Mouse (Mus musculus) CH12.LX (cell line): Measurements from ENCODE around the gene Sipa1l2. TPM values are rescaled to one million over a fixed set of nuclear protein-coding genes. Genes with fewer than 3 reads are reported as not detected.

Experiments used
- DNase-seq: peaks from one replicate; pipeline ENCODE4 v3.0.0-alpha.2; 2013; ENCODE audit errors: extremely low read depth
- H3K27ac ChIP-seq: 2 replicates; pipeline ENCODE4 v1.5.1; 2012; ENCODE audit warnings: low read depth, mild to moderate bottlenecking, control low read depth, moderate library complexity; ENCODE audit not compliant: insufficient read depth
- H3K27me3 ChIP-seq: replicated peaks from 2 replicates; pipeline ENCODE3; 2012; ENCODE audit warnings: inconsistent platforms
- H3K36me3 ChIP-seq, 2 experiments: replicated peaks in 1 of 2; 2 replicates each; pipeline versions ENCODE3 to v1.6.1; 2012; ENCODE audit warnings: inconsistent platforms in 1 of 2, low read length in 1 of 2, mild to moderate bottlenecking in 1 of 2, mixed read lengths in 1 of 2, moderate library complexity in 1 of 2; ENCODE audit not compliant: control insufficient read depth in 1 of 2, insufficient read depth in 1 of 2
- H3K4me1 ChIP-seq, 2 experiments: 2 replicates each; pipeline ENCODE4 v1.6.1; 2012; ENCODE audit warnings: inconsistent platforms in 1 of 2, moderate library complexity in 1 of 2; ENCODE audit not compliant: insufficient read depth in 2 of 2, control insufficient read depth in 1 of 2
- H3K4me2 ChIP-seq: 2 replicates; pipeline ENCODE4 v1.6.1; 2012; ENCODE audit warnings: low read depth, mild to moderate bottlenecking, control low read depth; ENCODE audit not compliant: poor library complexity, insufficient read depth, severe bottlenecking
- H3K4me3 ChIP-seq, 3 experiments: fragments of 150-350 bp in 1 of 3; sonication (generic) in 1 of 3; replicated peaks in 1 of 3; 2 replicates each; pipeline versions ENCODE3 to v1.5.1; 2011 to 2012; ENCODE audit warnings: low read depth in 2 of 3, low read length in 2 of 3, mild to moderate bottlenecking in 2 of 3, moderate library complexity in 2 of 3, control low read depth in 1 of 3, improper control_type of control experiment in 1 of 3, inconsistent platforms in 1 of 3, mixed read lengths in 1 of 3; ENCODE audit not compliant: poor library complexity in 1 of 3
- H3K79me2 ChIP-seq: replicated peaks from 2 replicates; pipeline ENCODE4 v1.6.1; 2012; ENCODE audit warnings: mild to moderate bottlenecking, moderate library complexity; ENCODE audit not compliant: control insufficient read depth, poor library complexity, insufficient read depth, severe bottlenecking; ENCODE audit errors: extremely low read depth
- H3K9ac ChIP-seq: 2 replicates; pipeline ENCODE4 v1.6.1; 2012; ENCODE audit warnings: low read depth, mild to moderate bottlenecking, control low read depth, moderate library complexity; ENCODE audit not compliant: insufficient read depth
- H3K9me3 ChIP-seq: replicated peaks from 2 replicates; pipeline ENCODE3; 2012; ENCODE audit warnings: low read length, inconsistent platforms, mixed read lengths
- CHD1 ChIP-seq: IDR thresholded peaks from 2 replicates; pipeline ENCODE4 v1.6.1; 2012; ENCODE audit warnings: low read depth, low read length, improper control_type of control experiment, inconsistent platforms
- CTCF ChIP-seq, 2 experiments: IDR thresholded peaks in 1 of 2; conservative IDR thresholded peaks in 1 of 2; 2 replicates each; pipeline ENCODE4 v1.5.1; 2011 to 2012; ENCODE audit warnings: low read depth in 2 of 2, low read length in 2 of 2, improper control_type of control experiment in 1 of 2, inconsistent platforms in 1 of 2, mild to moderate bottlenecking in 1 of 2, moderate library complexity in 1 of 2
- ELF1 ChIP-seq: IDR thresholded peaks from 2 replicates; pipeline ENCODE4 v1.6.1; 2014; ENCODE audit warnings: low read depth, mild to moderate bottlenecking, inconsistent platforms, low read length, improper control_type of control experiment
- EP300 ChIP-seq: IDR thresholded peaks from 2 replicates; pipeline ENCODE4 v1.6.1; 2011; ENCODE audit warnings: low read length, improper control_type of control experiment
- ETS1 ChIP-seq: conservative IDR thresholded peaks from 2 replicates; pipeline ENCODE4 v1.6.1; 2012; ENCODE audit warnings: low read depth, mild to moderate bottlenecking, inconsistent platforms, low read length, improper control_type of control experiment, moderate library complexity
- IRF4 ChIP-seq: IDR thresholded peaks from 2 replicates; pipeline ENCODE4 v1.6.1; 2014; ENCODE audit warnings: low read depth, mild to moderate bottlenecking, inconsistent platforms, low read length, improper control_type of control experiment
- JUND ChIP-seq: conservative IDR thresholded peaks from 2 replicates; pipeline ENCODE4 v1.6.1; 2011; ENCODE audit warnings: low read depth, low read length, improper control_type of control experiment
- MYC ChIP-seq: IDR thresholded peaks from 2 replicates; pipeline ENCODE4 v1.6.1; 2011; ENCODE audit warnings: low read depth, mild to moderate bottlenecking, improper control_type of control experiment, low read length
- NRF1 ChIP-seq: IDR thresholded peaks from 2 replicates; pipeline ENCODE4 v1.6.1; 2014; ENCODE audit warnings: low read depth, mild to moderate bottlenecking, inconsistent platforms, low read length, improper control_type of control experiment, moderate library complexity
- PAX5 ChIP-seq: IDR thresholded peaks from 2 replicates; pipeline ENCODE4 v1.6.1; 2012; ENCODE audit warnings: low read length, inconsistent platforms, mixed read lengths
- RAD21 ChIP-seq: IDR thresholded peaks from 2 replicates; pipeline ENCODE4 v1.6.1; 2011; ENCODE audit warnings: low read depth, mild to moderate bottlenecking, low read length, improper control_type of control experiment, moderate library complexity
- SIN3A ChIP-seq: IDR thresholded peaks from 2 replicates; pipeline ENCODE4 v1.6.1; 2012; ENCODE audit warnings: low read length, improper control_type of control experiment, inconsistent platforms
- TBP ChIP-seq: conservative IDR thresholded peaks from 2 replicates; pipeline ENCODE4 v1.6.1; 2011; ENCODE audit warnings: low read depth, low read length, improper control_type of control experiment
- UBTF ChIP-seq: IDR thresholded peaks from 2 replicates; pipeline ENCODE4 v1.6.1; 2012; ENCODE audit warnings: low read depth, mild to moderate bottlenecking, inconsistent platforms, low read length, improper control_type of control experiment, moderate library complexity
- USF2 ChIP-seq: conservative IDR thresholded peaks from 2 replicates; pipeline ENCODE4 v1.6.1; 2011; ENCODE audit warnings: low read depth, low read length, improper control_type of control experiment
- ZMIZ1 ChIP-seq: IDR thresholded peaks from 2 replicates; pipeline ENCODE4 v1.6.1; 2012; ENCODE audit warnings: low read depth, mild to moderate bottlenecking, inconsistent platforms, low read length, improper control_type of control experiment
- dilution Hi-C: fragments of 300-500 bp; cut with MboI; formaldehyde crosslinking; loops from 2 replicates; pipeline ENCODE4 v1.14.3; 2020; ENCODE audit warnings: low sequenced_read_pairs; ENCODE audit not compliant: extremely low pct_unique_long_range_greater_than_20kb, extremely low pct_ligation_motif_present
- in situ Hi-C: fragments of 300-500 bp; cut with MboI; formaldehyde crosslinking; loops from 3 replicates; pipeline ENCODE4 v1.14.3; 2019; ENCODE audit warnings: low sequenced_read_pairs, low pct_ligation_motif_present, low pct_unique_long_range_greater_than_20kb, mixed read lengths
- polyA plus RNA-seq: library from polyadenylated mRNA; unstranded; fragments of >175 nt; gene quantifications from 2 replicates; pipeline ENCODE4 v1.2.1, GENCODE M21; 2012; ENCODE audit warnings: low read depth; ENCODE audit not compliant: insufficient read length
- total RNA-seq, 2 experiments: library from RNA; depleted of rRNA; stranded (reverse); fragments of 300-350 nt in 1 of 2; fragments of >200 nt in 1 of 2; gene quantifications; 2 replicates each; pipeline ENCODE4 v1.2.3; 2012 to 2014

Gene Sipa1l2
- total and polyA plus RNA-seq, 3 experiments: 2.0 to 5.6 (median 2.7) TPM

GRCm38 (mm10) chr8:125547296-125547695 is 22.3 kb downstream of the Sipa1l2 start:
- H3K9ac ChIP-seq: no peak overlapping the region
- in situ Hi-C loops (no loop called here), dilution Hi-C loops (no loop called here)
- no peak overlapping the region for H3K4me3 ChIP-seq
- no peaks in the 10 kb centered on the region for H3K27me3 ChIP-seq
- H3K4me1 ChIP-seq: peaks cover 6 to 38% of the 10 kb centered on the region in 2 experiments
- H3K27ac ChIP-seq: no peak overlapping the region
- no peaks in the 10 kb centered on the region for H3K9me3 ChIP-seq
- H3K4me2 ChIP-seq: no peak overlapping the region
- no peak for DNase-seq
- TF ChIP-seq SIN3A: no peak
- TF ChIP-seq IRF4: no peak
- no peak for TF ChIP-seq ETS1
- TF ChIP-seq UBTF: no peak
- TF ChIP-seq ELF1: no peak
- no peak for TF ChIP-seq TBP
- no peak for TF ChIP-seq CTCF (conservative IDR thresholded peaks at IDR 0.05 in 1 of 2, IDR thresholded peaks at IDR 0.05 in 1 of 2; ENCODE audit: low read depth in 2 of 2, low read length in 2 of 2)
- TF ChIP-seq JUND: no peak
- no peak for TF ChIP-seq EP300
- no peak for TF ChIP-seq CHD1
- no peak for TF ChIP-seq MYC
- TF ChIP-seq NRF1: no peak
- no peaks in the 10 kb centered on the region for H3K79me2 ChIP-seq
- peaks cover 0 to 1% of the 10 kb centered on the region in 2 experiments for H3K36me3 ChIP-seq

- no peaks in the 10 kb centered on the region for H3K27me3 ChIP-seq
- no peak for TF ChIP-seq USF2
- no peak for TF ChIP-seq RAD21
- no peak for TF ChIP-seq PAX5
- TF ChIP-seq ZMIZ1: no peak
- TF ChIP-seq ETS1: no peak
- TF ChIP-seq, all 38 proteins: peak for 0
- Histone ChIP-seq H3K4me2 (no peak overlapping the region), H3K9ac (no peak overlapping the region), H3K9me3 (no peaks in the 10 kb centered on the region), H3K36me3 (no peaks in the 10 kb centered on the region), H3K4me3 (no peak overlapping the region), H3K79me2 (no peaks in the 10 kb centered on the region), H3K27ac (no peak overlapping the region), H3K4me1 (peaks cover 6 to 35% of the 10 kb centered on the region in 2 experiments)
- DNase-seq: no peak
- dilution Hi-C loops (no loop called here), in situ Hi-C loops (no loop called here)
These were observed 23.7 kb downstream of the Sipa1l2 start for GRCm38 (mm10) chr8:125545866-125546265.
